Mouse (Mus musculus) adrenal gland, adult (tissue): ENCODE measurements at regions not wholly inside any gene's neighbourhood (a gene's known extent, or its start where the extent isn't known, plus 50 kb on each side); places are given as distances from the start of the nearest gene placed in this dataset.

Source experiments
- DNase-seq, 2 experiments: peaks; one replicate each; pipeline ENCODE4 v3.0.0; 2022 to 2023; ENCODE audit warnings: low spot score in 1 of 2; ENCODE audit not compliant: inconsistent age in 2 of 2

- no peak for DNase-seq
Observed at GRCm38 (mm10) chr9:84922306-84922705, 390.3 kb upstream of the Gm11114 start.

DNA sequence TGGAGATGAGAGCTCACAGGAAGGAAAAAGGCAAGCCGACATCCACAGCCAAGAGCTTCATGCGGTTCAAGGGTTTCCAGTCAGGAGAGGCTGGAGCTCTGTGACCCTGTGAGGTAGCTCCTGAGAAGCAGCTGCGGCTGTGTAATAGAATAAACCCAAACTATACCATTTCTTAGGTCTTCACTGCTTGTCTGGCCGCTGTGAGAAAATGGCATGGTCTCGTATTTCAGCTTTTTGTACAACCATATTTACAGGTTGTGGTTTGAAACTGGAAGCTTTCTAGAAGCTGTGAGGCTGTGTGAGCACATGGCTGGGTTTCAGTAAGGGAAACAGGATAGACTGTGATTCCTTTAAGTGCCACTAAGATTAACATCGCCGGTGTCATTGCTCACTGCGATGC lies 388.6 kb upstream of the Gm11114 start:
- no peak for DNase-seq

DNA sequence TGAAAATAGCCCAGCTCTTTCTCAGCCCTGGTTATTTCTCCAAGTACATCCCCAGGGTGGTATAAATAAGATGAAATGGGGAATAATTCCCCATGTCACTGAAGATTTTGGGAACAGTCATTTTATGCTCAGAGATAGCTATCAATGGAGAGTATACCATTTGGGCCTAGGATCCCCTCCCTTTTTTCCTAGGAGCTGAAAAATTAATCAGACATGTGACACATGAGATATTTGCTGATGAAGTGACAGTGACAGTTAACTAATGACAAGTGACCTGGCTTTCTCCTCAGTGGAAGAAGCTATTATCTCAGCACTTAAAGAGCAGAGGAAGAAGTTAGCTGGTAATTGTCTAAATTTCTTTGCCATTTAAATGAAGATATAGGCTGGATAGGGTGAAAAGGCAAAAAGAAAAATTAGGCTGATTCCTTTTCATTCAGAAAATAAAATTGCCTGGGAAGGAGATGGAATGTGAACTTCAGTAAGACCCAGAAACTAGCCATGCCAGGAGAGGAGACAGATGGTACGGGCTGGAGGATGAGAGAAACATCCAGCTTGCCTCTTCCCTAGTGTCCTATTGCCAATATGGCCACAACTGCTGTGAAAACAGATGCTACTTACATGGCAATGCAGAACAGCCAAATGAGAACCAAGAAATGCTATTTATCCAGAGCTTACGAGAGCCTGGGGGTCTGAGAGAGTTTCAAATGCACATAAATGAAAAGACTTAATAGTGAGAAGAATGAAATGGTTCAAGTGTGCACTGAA lies 376.1 kb upstream of the Gm11114 start:
- DNase-seq: no peak

GRCm38 (mm10) chr9:84966558-84967154 lies 345.9 kb upstream of the Gm11114 start:
- no peak for DNase-seq

DNA sequence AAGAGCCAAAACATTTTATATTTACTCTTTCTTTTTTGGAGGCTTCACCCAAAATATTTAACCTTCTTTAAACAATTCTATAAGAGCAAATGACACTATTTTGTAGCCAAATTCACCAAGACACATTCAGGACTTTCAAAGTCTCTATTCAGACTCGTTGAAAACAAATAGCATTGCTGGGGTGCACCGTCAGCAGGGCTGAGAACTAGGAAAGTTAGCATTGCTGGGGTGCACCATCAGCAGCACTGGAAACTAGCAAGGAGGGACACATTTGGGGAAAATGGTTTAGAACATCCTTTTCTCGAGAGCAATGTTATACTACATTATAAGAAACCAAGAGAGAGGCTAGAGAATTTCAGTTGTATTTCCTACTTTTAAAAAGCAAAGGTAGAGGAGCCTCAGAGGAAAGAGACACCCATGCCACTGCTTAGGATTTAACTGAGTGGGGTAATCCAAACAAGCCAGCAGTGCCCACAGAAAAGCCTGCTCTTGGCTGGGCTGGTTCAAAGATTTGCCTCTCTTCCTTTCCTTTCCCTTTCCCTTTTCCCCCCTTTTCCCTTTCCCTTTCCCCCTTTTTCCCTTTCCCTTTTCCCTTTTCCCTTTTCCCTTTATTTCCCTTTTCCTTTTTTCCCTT lies 342.5 kb upstream of the Gm11114 start:
- no peak for DNase-seq

- DNase-seq: no peak
Observed at GRCm38 (mm10) chr9:84977470-84977869, 335.1 kb upstream of the Gm11114 start.

GRCm38 (mm10) chr9:85003414-85003813 lies 309.2 kb upstream of the Gm11114 start:
- no peak for DNase-seq

GRCm38 (mm10) chr9:85011361-85011760 lies 301.2 kb upstream of the Gm11114 start:
- DNase-seq: peak; percentile 8 to 52

GRCm38 (mm10) chr9:85048112-85048978 lies 264.2 kb upstream of the Gm11114 start:
- no peak for DNase-seq

- DNase-seq: peak; percentile 53 to 69
Observed at GRCm38 (mm10) chr9:85052526-85052925, 260.0 kb upstream of the Gm11114 start.

DNA sequence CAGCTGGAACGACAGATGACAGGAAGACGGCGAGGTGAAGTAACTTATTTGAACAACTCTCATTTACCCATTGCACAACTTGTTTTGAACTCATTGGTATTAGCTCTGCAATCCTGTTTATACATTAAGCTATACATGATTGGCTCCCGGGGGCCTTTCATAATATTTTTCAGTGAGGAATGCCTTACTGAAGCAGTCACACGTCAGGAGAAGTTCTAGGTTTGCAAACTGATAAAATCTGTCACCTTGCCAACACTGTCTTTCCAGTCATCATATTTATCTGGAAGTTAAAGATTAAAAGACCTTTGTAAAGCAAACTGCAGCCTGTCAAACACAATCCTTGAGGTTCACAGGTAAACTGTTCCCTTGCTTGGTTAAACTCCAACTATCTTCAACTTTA lies 232.6 kb upstream of the Gm11114 start:
- no peak for DNase-seq

- DNase-seq: no peak
Observed at GRCm38 (mm10) chr9:85088556-85089338, 223.8 kb upstream of the Gm11114 start.

DNA sequence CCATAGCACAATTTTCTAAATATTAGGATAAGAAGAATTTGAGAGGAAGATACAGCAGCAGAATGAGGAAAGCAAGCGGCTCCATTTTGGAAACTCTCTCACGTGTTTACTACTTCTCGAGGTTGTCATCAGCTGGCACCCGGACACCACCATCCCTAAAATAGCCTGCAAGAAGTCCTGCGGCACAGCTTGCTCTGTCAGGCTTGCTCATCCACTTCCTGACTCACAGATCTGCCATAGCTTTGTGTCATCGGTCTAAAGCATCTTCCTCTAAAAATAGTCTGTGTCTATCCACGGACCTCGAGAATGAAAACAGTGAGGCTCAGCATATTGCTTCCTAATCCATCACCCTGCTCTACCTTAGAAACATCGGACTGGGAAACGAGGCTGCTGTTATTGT lies 222.3 kb upstream of the Gm11114 start:
- DNase-seq: no peak

DNA sequence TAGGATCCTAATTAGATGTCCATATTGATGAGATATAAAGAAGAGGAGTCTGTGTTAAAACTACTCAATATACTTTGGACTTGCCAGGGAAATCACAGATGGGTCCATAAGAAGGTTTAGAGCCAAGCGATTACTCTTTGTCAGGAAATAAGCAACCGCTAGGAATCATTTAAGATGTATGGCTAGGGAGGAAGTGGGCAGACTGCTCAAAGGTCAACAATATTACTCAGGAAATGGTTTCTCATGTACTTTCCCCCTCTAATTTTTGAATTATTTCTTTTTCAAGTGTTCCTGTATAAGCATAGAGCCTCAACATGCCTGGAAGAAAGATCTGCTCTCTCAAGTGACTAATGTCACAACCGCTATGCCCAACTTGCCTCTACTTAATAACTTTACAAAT lies 217.3 kb upstream of the Gm11114 start:
- DNase-seq: no peak

DNA sequence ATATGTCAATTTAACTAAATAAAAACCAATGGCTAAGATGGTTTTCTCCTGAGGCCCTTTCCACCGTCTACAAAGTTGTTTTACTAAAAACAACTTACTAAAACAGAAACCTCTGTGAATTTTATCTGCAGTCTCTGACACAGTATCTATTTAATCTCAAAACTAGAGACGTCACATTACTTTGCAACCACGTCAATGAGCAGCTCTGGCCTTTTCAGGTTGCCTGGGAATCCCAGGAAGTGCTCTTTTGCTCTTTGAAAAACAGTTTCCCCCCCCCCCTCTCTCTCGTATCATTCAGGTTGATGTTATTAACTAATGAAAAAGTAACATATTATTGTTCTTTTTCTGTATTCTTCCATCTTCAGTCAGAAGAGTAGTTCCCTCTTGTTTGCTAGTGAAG lies 216.1 kb upstream of the Gm11114 start:
- DNase-seq: no peak

- DNase-seq: no peak
Observed at GRCm38 (mm10) chr9:85112928-85113327, 199.6 kb upstream of the Gm11114 start.

- DNase-seq: peak; percentile 7 to 64
Observed at GRCm38 (mm10) chr9:85114234-85114633, 198.3 kb upstream of the Gm11114 start.

DNA sequence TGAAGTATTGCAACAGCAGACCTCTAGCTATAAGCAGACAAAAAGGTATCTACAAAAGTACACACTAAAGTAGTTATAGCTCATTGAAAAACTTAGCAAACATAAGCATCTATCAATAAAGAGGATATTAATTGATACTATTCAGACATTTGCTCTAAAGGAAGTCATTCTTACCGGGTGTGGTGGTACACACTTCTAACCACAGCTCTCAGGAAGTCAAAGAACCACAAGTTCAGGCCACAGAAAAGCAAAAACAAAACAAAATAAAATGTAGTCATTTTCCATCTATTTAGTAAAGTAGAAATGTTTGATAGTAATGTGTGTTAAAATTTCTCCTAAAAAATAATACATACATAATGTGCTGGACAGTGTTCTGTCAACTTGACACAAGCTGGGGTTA lies 192.5 kb upstream of the Gm11114 start:
- no peak for DNase-seq

GRCm38 (mm10) chr9:85121059-85121458 lies 191.5 kb upstream of the Gm11114 start:
- DNase-seq: peak; percentile 8 to 28

DNA sequence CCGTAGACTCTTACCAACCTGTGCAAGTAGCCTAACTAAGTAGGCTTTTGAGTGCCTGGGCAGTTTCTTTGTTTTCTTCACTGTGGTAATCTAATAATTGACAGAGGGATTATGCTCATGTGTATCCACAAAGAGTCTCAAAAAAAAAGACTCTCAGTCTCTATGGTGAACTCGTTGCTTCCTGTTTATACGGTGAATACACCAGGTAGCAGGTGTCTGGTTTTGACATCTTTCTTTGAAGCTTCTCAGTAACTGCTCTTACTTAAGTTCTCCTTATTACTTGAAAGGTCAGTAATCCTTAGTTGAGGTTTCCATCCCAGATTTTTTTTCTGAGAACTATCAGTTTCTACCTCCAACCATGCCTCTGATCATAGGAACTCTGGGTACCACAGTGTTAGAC lies 188.9 kb upstream of the Gm11114 start:
- no peak for DNase-seq

GRCm38 (mm10) chr9:85125775-85126174 lies 186.8 kb upstream of the Gm11114 start:
- DNase-seq: no peak
